23 mouse cellular contexts compared by ENCODE assay signal in genomic region chr7:45106441-45106840, GRCm38 (mm10). TPM values are rescaled to one million over a fixed set of nuclear protein-coding genes. Genes with fewer than 3 reads are reported as not detected.
DNase-seq lines count a peak whose midpoint lies in the region; ATAC-seq and TF ChIP-seq lines count a peak whose summit lies in the region.
"Had no signal": no experiment of that assay in that cellular context is flagged by ENCODE, and none has a peak within 500 bp of the region (broad histone marks: within the 10 kb centered on the region; RNA-seq: fewer than 3 reads in every experiment).

No protein-coding gene starts in this region.

- no peak overlapping the region for H3K4me3 ChIP-seq in midbrain, embryonic 11.5 days (ENCODE audit: low read depth, low read length)
- H3K4me3 ChIP-seq in midbrain, postnatal 0 days (ENCODE audit: low read depth, low read length), result no peak overlapping the region
- no peak overlapping the region for H3K4me3 ChIP-seq in embryonic facial prominence, embryonic 11.5 days (ENCODE audit: low read depth, low read length)
- H3K4me3 ChIP-seq: hindbrain, embryonic 15.5 days; midbrain, embryonic 15.5 days had no signal

- H3K27me3 ChIP-seq in midbrain, embryonic 11.5 days (ENCODE audit: control insufficient read depth, insufficient read depth, low read length), result no peaks in the 10 kb centered on the region
- H3K27me3 ChIP-seq in midbrain, postnatal 0 days (ENCODE audit: insufficient read depth, low read length), result no peaks in the 10 kb centered on the region
- H3K27me3 ChIP-seq in embryonic facial prominence, embryonic 11.5 days (ENCODE audit: control insufficient read depth, insufficient read depth, low read length), result no peaks in the 10 kb centered on the region
- H3K27me3 ChIP-seq: hindbrain, embryonic 15.5 days; midbrain, embryonic 15.5 days had no signal

- no peaks in the 10 kb centered on the region for H3K36me3 ChIP-seq in midbrain, embryonic 11.5 days (ENCODE audit: control insufficient read depth, insufficient read depth, low read length)
- H3K36me3 ChIP-seq in midbrain, postnatal 0 days (ENCODE audit: insufficient read depth, low read length), result no peaks in the 10 kb centered on the region
- H3K36me3 ChIP-seq in embryonic facial prominence, embryonic 11.5 days (replicated peaks; ENCODE audit: control insufficient read depth, insufficient read depth, low read depth, low read length), result no peaks in the 10 kb centered on the region
- H3K36me3 ChIP-seq: G1E; hindbrain, embryonic 15.5 days; midbrain, embryonic 15.5 days had no signal

- H3K27ac ChIP-seq in midbrain, embryonic 11.5 days (ENCODE audit: low read depth, low read length), result no peak overlapping the region
- H3K27ac ChIP-seq in midbrain, postnatal 0 days (ENCODE audit: low read depth, low read length), result no peak overlapping the region
- H3K27ac ChIP-seq in embryonic facial prominence, embryonic 11.5 days (replicated peaks; ENCODE audit: low read depth, low read length), result no peak overlapping the region
- H3K27ac ChIP-seq: hindbrain, embryonic 15.5 days; midbrain, embryonic 15.5 days; stomach, postnatal 0 days had no signal

- H3K4me1 ChIP-seq in midbrain, embryonic 11.5 days (ENCODE audit: control insufficient read depth, insufficient read depth, low read length), result no peaks in the 10 kb centered on the region
- no peaks in the 10 kb centered on the region for H3K4me1 ChIP-seq in midbrain, postnatal 0 days (ENCODE audit: insufficient read depth, low read length)
- no peaks in the 10 kb centered on the region; the same call in 1 of the 2 replicates for H3K4me1 ChIP-seq in embryonic facial prominence, embryonic 11.5 days (ENCODE audit: control insufficient read depth, insufficient read depth, low read length)
- H3K4me1 ChIP-seq: hindbrain, embryonic 15.5 days; midbrain, embryonic 15.5 days had no signal

- peak; percentile 54; the same call in 1 of the 2 replicates for ATAC-seq in midbrain, embryonic 11.5 days (ENCODE audit: low FRiP score)
- no peak for ATAC-seq in midbrain, postnatal 0 days (ENCODE audit: low FRiP score)
- ATAC-seq in embryonic facial prominence, embryonic 11.5 days (replicated peaks; ENCODE audit: insufficient number of reproducible peaks, low FRiP score, low TSS enrichment, low read depth), result no peak
- ATAC-seq: lung, postnatal 0 days; midbrain, embryonic 15.5 days had no signal

- no peak overlapping the region for H3K4me2 ChIP-seq in midbrain, embryonic 11.5 days
- no peak overlapping the region for H3K4me2 ChIP-seq in midbrain, postnatal 0 days (ENCODE audit: low read depth, low read length, poor library complexity, severe bottlenecking)
- H3K4me2 ChIP-seq in embryonic facial prominence, embryonic 11.5 days (ENCODE audit: low read depth, low read length), result no peak overlapping the region
- H3K4me2 ChIP-seq: heart, embryonic 11.5 days; hindbrain, embryonic 15.5 days; midbrain, embryonic 15.5 days had no signal

- no peak for TF ChIP-seq CTCF in midbrain, postnatal 0 days (IDR thresholded peaks at IDR 0.05)

- H3K9ac ChIP-seq in midbrain, embryonic 11.5 days (ENCODE audit: low read length), result no peak overlapping the region
- H3K9ac ChIP-seq in midbrain, postnatal 0 days (replicated peaks; ENCODE audit: low read length, poor library complexity, severe bottlenecking), result no peak overlapping the region
- peak overlapping the region; percentile 18; the same call in 1 of the 2 replicates for H3K9ac ChIP-seq in embryonic facial prominence, embryonic 11.5 days (replicated peaks; ENCODE audit: low read length)
- H3K9ac ChIP-seq: hindbrain, embryonic 15.5 days; midbrain, embryonic 15.5 days had no signal

- peak; percentile 88 for DNase-seq in midbrain, embryonic 11.5 days (ENCODE audit: low spot score, missing footprints)
- no peak for DNase-seq in midbrain, postnatal 0 days (ENCODE audit: low spot score)
- DNase-seq in embryo, embryonic 10 days (ENCODE audit: low spot score), result peak; percentile 68
- no peak for DNase-seq in embryonic facial prominence, embryonic 11.5 days (ENCODE audit: low spot score)
- DNase-seq in thymus, postnatal 10 days (ENCODE audit: low spot score in 2 of 2), result no peak
- no peak for DNase-seq in frontal cortex, postnatal 10 days (ENCODE audit: low spot score in 2 of 2)
- DNase-seq in left cerebral cortex, adult 8-10 months (ENCODE audit: low spot score in 2 of 2), result no peak
- DNase-seq: cerebellum, adult 2 months; heart, postnatal 10 days; kidney, adult 11 months; right cerebral cortex, postnatal 14 days had no signal

- H3K9me3 ChIP-seq in midbrain, embryonic 11.5 days (ENCODE audit: control insufficient read depth, low read length), result no peaks in the 10 kb centered on the region
- no peaks in the 10 kb centered on the region for H3K9me3 ChIP-seq in midbrain, postnatal 0 days (ENCODE audit: low read length)
- H3K9me3 ChIP-seq in embryonic facial prominence, embryonic 11.5 days (replicated peaks; ENCODE audit: control insufficient read depth, low read length), result no peaks in the 10 kb centered on the region
- H3K9me3 ChIP-seq: G1E; hindbrain, embryonic 15.5 days; midbrain, embryonic 15.5 days had no signal

- 18% methylated on average over 6 of the region's 6 CpGs for WGBS in midbrain, embryonic 11.5 days
- WGBS in midbrain, postnatal 0 days, result 18% methylated on average over 6 of the region's 6 CpGs
- WGBS in embryonic facial prominence, embryonic 11.5 days, result 37% methylated on average over 6 of the region's 6 CpGs

RNA-seq across cellular contexts. Expression of gene Fcgrt, which starts 2.8 kb away (rescaled TPM):
- 16.1 and 18.3 TPM in 2 replicates for polyA plus RNA-seq in midbrain, embryonic 11.5 days (2014; fragmentation: Nextera tagmentation; extraction: Ambion mirVana)
- total RNA-seq in midbrain, postnatal 0 days (2014; rRNA removed), result 27.2 and 30.5 TPM in 2 replicates
- polyA plus RNA-seq in midbrain, postnatal 0 days (2015; fragmentation: Nextera tagmentation; extraction: Ambion mirVana), result 36.4 and 44.5 TPM in 2 replicates
- 12.6 TPM in 2 replicates for polyA plus RNA-seq in embryonic facial prominence, embryonic 11.5 days (2014; fragmentation: Nextera tagmentation; extraction: Ambion mirVana)
- 10 to 100 TPM; 18.6 to 21.9 (median 19.9) TPM for total RNA-seq in left cerebral cortex, adult 8-10 months (2022)
- total RNA-seq: G1E had no signal
- polyA plus RNA-seq: G1E had no signal

RNA-seq across cellular contexts. Expression of gene Rcn3, which starts 14.4 kb away (rescaled TPM):
- 121 and 123 TPM in 2 replicates for polyA plus RNA-seq in midbrain, embryonic 11.5 days (2014; fragmentation: Nextera tagmentation; extraction: Ambion mirVana)
- 24.2 and 29.5 TPM in 2 replicates for total RNA-seq in midbrain, postnatal 0 days (2014; rRNA removed)
- polyA plus RNA-seq in midbrain, postnatal 0 days (2015; fragmentation: Nextera tagmentation; extraction: Ambion mirVana), result 31.9 and 33.6 TPM in 2 replicates
- polyA plus RNA-seq in embryonic facial prominence, embryonic 11.5 days (2014; fragmentation: Nextera tagmentation; extraction: Ambion mirVana), result 221 and 234 TPM in 2 replicates
- total RNA-seq in left cerebral cortex, adult 8-10 months (2022), result 1 to 10 TPM; 5.7 to 8.3 (median 5.9) TPM
- total RNA-seq: G1E had no signal

RNA-seq across cellular contexts. Expression of gene Rps11, which starts 17.8 kb away (rescaled TPM):
- polyA plus RNA-seq in midbrain, embryonic 11.5 days (2014; fragmentation: Nextera tagmentation; extraction: Ambion mirVana), result 1,376 and 1,392 TPM in 2 replicates
- total RNA-seq in midbrain, postnatal 0 days (2014; rRNA removed), result 1,069 and 1,136 TPM in 2 replicates
- 671 and 697 TPM in 2 replicates for polyA plus RNA-seq in midbrain, postnatal 0 days (2015; fragmentation: Nextera tagmentation; extraction: Ambion mirVana)
- 1,561 and 1,602 TPM in 2 replicates for polyA plus RNA-seq in embryonic facial prominence, embryonic 11.5 days (2014; fragmentation: Nextera tagmentation; extraction: Ambion mirVana)
- 100 to 1,000 TPM; 467 to 554 (median 521) TPM for total RNA-seq in left cerebral cortex, adult 8-10 months (2022)

RNA-seq across cellular contexts. Expression of gene Rpl13a, which starts 22.1 kb away (rescaled TPM):
- polyA plus RNA-seq in midbrain, embryonic 11.5 days (2014; fragmentation: Nextera tagmentation; extraction: Ambion mirVana), result 1,212 and 1,290 TPM in 2 replicates
- 1,048 and 1,621 TPM in 2 replicates for total RNA-seq in midbrain, postnatal 0 days (2014; rRNA removed)
- polyA plus RNA-seq in midbrain, postnatal 0 days (2015; fragmentation: Nextera tagmentation; extraction: Ambion mirVana), result 667 and 701 TPM in 2 replicates
- 1,418 and 1,436 TPM in 2 replicates for polyA plus RNA-seq in embryonic facial prominence, embryonic 11.5 days (2014; fragmentation: Nextera tagmentation; extraction: Ambion mirVana)
- 100 to 1,000 TPM; 804 to 903 (median 864) TPM for total RNA-seq in left cerebral cortex, adult 8-10 months (2022)

RNA-seq across cellular contexts. Expression of gene Gm45713, which starts 29.6 kb away (rescaled TPM):
- 0.17 and 0.60 TPM in 2 replicates for polyA plus RNA-seq in midbrain, embryonic 11.5 days (2014; fragmentation: Nextera tagmentation; extraction: Ambion mirVana)
- 2.0 TPM in 1 of 2 replicates, not detected in the other for total RNA-seq in midbrain, postnatal 0 days (2014; rRNA removed)
- polyA plus RNA-seq in midbrain, postnatal 0 days (2015; fragmentation: Nextera tagmentation; extraction: Ambion mirVana), result 0.39 TPM in 1 of 2 replicates, not detected in the other
- 0.20 TPM in 1 of 2 replicates, not detected in the other for polyA plus RNA-seq in embryonic facial prominence, embryonic 11.5 days (2014; fragmentation: Nextera tagmentation; extraction: Ambion mirVana)
- total RNA-seq in left cerebral cortex, adult 8-10 months (2022), result not detected
- total RNA-seq: adrenal gland, postnatal 4 days; gastrocnemius, adult 8-10 months; heart, postnatal 10 days; layer of hippocampus, postnatal 10 days; megakaryocyte, adult 5-6 weeks had no signal
- polyA plus RNA-seq: hindbrain, embryonic 15.5 days; kidney, embryonic 16.5 days; liver, embryonic 16.5 days; midbrain, embryonic 15.5 days had no signal

Comparison
In these comparisons a context has a peak if more than half of its experiments do, and no peak if none do; other contexts are left out.
1. DNase-seq: peak in midbrain, embryonic 11.5 days (single experiment) and embryo, embryonic 10 days (single experiment); none in midbrain, postnatal 0 days (single experiment), embryonic facial prominence, embryonic 11.5 days (single experiment), thymus, postnatal 10 days (0 of 2), frontal cortex, postnatal 10 days (0 of 2) and left cerebral cortex, adult 8-10 months (0 of 2).